Mouse (Mus musculus): Measurements from ENCODE around the gene Gm1123. TPM values are rescaled to one million over a fixed set of nuclear protein-coding genes. Genes with fewer than 3 reads are reported as not detected.

Gm1123 gene
- polyA plus RNA-seq (2016; fragmentation: Nextera tagmentation; extraction: Ambion mirVana) = not detected in 2 replicates

GRCm38 (mm10) chr9:99035575-99035974 lies at the start of gene Gm1123:
Gene Gm1123 (minus strand): TSS chr9:99035715.
- Histone ChIP-seq H3K27me3 (replicated peaks) (no peaks in the 10 kb centered on the region), H3K4me1 (0 out of 2 replicates have a peak, but pooled peaks cover 7% of the 10 kb centered on the region), H3K4me2 (no peak within 1 kb of the TSS), H3K9ac (no peak within 1 kb of the TSS), H3K4me3 (no peak within 1 kb of the TSS), H3K27ac (no peak within 1 kb of the TSS), H3K9me3 (replicated peaks) (no peaks in the 10 kb centered on the region), H3K36me3 (peaks cover 36% of the 10 kb centered on the region)
- 74% methylated on average over 12 of the region's 12 CpGs for WGBS (ENCODE audit: insufficient replicate concordance)
- no peak for ATAC-seq

GRCm38 (mm10) chr9:99081718-99082117 lies 46.2 kb upstream of the Gm1123 start:
- H3K4me1 ChIP-seq = no peaks in the 10 kb centered on the region
- H3K9me3 ChIP-seq (replicated peaks) = no peaks in the 10 kb centered on the region
- 86% methylated on average over 5 of the region's 5 CpGs for WGBS (ENCODE audit: insufficient replicate concordance)
- no peak for ATAC-seq
- H3K4me2 ChIP-seq = no peak overlapping the region
- H3K9ac ChIP-seq = no peak overlapping the region
- H3K27ac ChIP-seq = no peak overlapping the region
- peaks cover 41% of the 10 kb centered on the region for H3K36me3 ChIP-seq
- H3K27me3 ChIP-seq (replicated peaks) = no peaks in the 10 kb centered on the region
- no peak overlapping the region for H3K4me3 ChIP-seq

GRCm38 (mm10) chr9:99081308-99081707 lies 45.8 kb upstream of the Gm1123 start:
- Histone ChIP-seq H3K27me3 (replicated peaks) (no peaks in the 10 kb centered on the region), H3K9me3 (replicated peaks) (no peaks in the 10 kb centered on the region), H3K4me1 (no peaks in the 10 kb centered on the region), H3K9ac (no peak overlapping the region), H3K36me3 (peaks cover 37% of the 10 kb centered on the region), H3K27ac (no peak overlapping the region), H3K4me3 (no peak overlapping the region), H3K4me2 (no peak overlapping the region)
- 64% methylated on average over 3 of the region's 3 CpGs for WGBS (ENCODE audit: insufficient replicate concordance)
- ATAC-seq = no peak

- 93% methylated on average over 2 of the region's 2 CpGs for WGBS (ENCODE audit: insufficient replicate concordance)
- no peak overlapping the region for H3K9ac ChIP-seq
- H3K36me3 ChIP-seq = peaks cover 31% of the 10 kb centered on the region
- no peaks in the 10 kb centered on the region for H3K4me1 ChIP-seq
- no peak overlapping the region for H3K4me3 ChIP-seq
- no peaks in the 10 kb centered on the region for H3K27me3 ChIP-seq (replicated peaks)
- no peak overlapping the region for H3K27ac ChIP-seq
- no peak for ATAC-seq
- H3K9me3 ChIP-seq (replicated peaks) = no peaks in the 10 kb centered on the region
- H3K4me2 ChIP-seq = no peak overlapping the region
Observed at GRCm38 (mm10) chr9:99080657-99081056, 45.1 kb upstream of the Gm1123 start.

GRCm38 (mm10) chr9:99074462-99074861 lies 38.9 kb upstream of the Gm1123 start:
- peaks cover 40% of the 10 kb centered on the region for H3K36me3 ChIP-seq
- no peaks in the 10 kb centered on the region for H3K4me1 ChIP-seq
- WGBS (ENCODE audit: insufficient replicate concordance) = 49% methylated on average over 2 of the region's 2 CpGs
- no peak overlapping the region for H3K9ac ChIP-seq
- no peak for ATAC-seq
- H3K27me3 ChIP-seq (replicated peaks) = no peaks in the 10 kb centered on the region
- no peak overlapping the region for H3K27ac ChIP-seq
- H3K4me3 ChIP-seq = no peak overlapping the region
- H3K9me3 ChIP-seq (replicated peaks) = no peaks in the 10 kb centered on the region
- H3K4me2 ChIP-seq = no peak overlapping the region

- H3K4me1 ChIP-seq = no peaks in the 10 kb centered on the region
- peaks cover 49% of the 10 kb centered on the region for H3K36me3 ChIP-seq
- H3K27me3 ChIP-seq (replicated peaks) = no peaks in the 10 kb centered on the region
- ATAC-seq = no peak
- H3K9me3 ChIP-seq (replicated peaks) = no peaks in the 10 kb centered on the region
- no peak overlapping the region for H3K4me3 ChIP-seq
- H3K4me2 ChIP-seq = no peak overlapping the region
- 61% methylated on average over 4 of the region's 4 CpGs for WGBS (ENCODE audit: insufficient replicate concordance)
- no peak overlapping the region for H3K9ac ChIP-seq
- H3K27ac ChIP-seq = no peak overlapping the region
Observed at GRCm38 (mm10) chr9:99072538-99072937, 37.0 kb upstream of the Gm1123 start.

GRCm38 (mm10) chr9:99065311-99065710 lies 29.8 kb upstream of the Gm1123 start:
- H3K4me2 ChIP-seq = no peak overlapping the region
- 79% methylated on average over 5 of the region's 5 CpGs for WGBS (ENCODE audit: insufficient replicate concordance)
- H3K9me3 ChIP-seq (replicated peaks) = no peaks in the 10 kb centered on the region
- no peaks in the 10 kb centered on the region for H3K4me1 ChIP-seq
- no peak overlapping the region for H3K9ac ChIP-seq
- no peak for ATAC-seq
- H3K36me3 ChIP-seq = peaks cover 88% of the 10 kb centered on the region
- no peaks in the 10 kb centered on the region for H3K27me3 ChIP-seq (replicated peaks)
- no peak overlapping the region for H3K4me3 ChIP-seq
- H3K27ac ChIP-seq = no peak overlapping the region

GRCm38 (mm10) chr9:99064216-99064615 lies 28.7 kb upstream of the Gm1123 start:
- no peak for ATAC-seq
- no peak overlapping the region for H3K4me3 ChIP-seq
- H3K9ac ChIP-seq = no peak overlapping the region
- no peak overlapping the region for H3K27ac ChIP-seq
- H3K36me3 ChIP-seq = peaks cover 87% of the 10 kb centered on the region
- H3K27me3 ChIP-seq (replicated peaks) = no peaks in the 10 kb centered on the region
- H3K9me3 ChIP-seq (replicated peaks) = no peaks in the 10 kb centered on the region
- no peaks in the 10 kb centered on the region for H3K4me1 ChIP-seq
- no peak overlapping the region for H3K4me2 ChIP-seq
- WGBS (ENCODE audit: insufficient replicate concordance) = 62% methylated on average over 2 of the region's 2 CpGs

- peak; percentile 64; the same call in 1 of the 2 replicates for ATAC-seq
- no peak overlapping the region for H3K9ac ChIP-seq
- no peaks in the 10 kb centered on the region for H3K9me3 ChIP-seq (replicated peaks)
- peaks cover 86% of the 10 kb centered on the region for H3K36me3 ChIP-seq
- 44% methylated on average over 7 of the region's 7 CpGs for WGBS (ENCODE audit: insufficient replicate concordance)
- H3K4me3 ChIP-seq = no peak overlapping the region
- no peak overlapping the region for H3K4me2 ChIP-seq
- H3K27me3 ChIP-seq (replicated peaks) = no peaks in the 10 kb centered on the region
- no peaks in the 10 kb centered on the region for H3K4me1 ChIP-seq
- no peak overlapping the region for H3K27ac ChIP-seq
Observed at GRCm38 (mm10) chr9:99062544-99062943, 27.0 kb upstream of the Gm1123 start.

GRCm38 (mm10) chr9:99057751-99058150 lies 22.2 kb upstream of the Gm1123 start:
- no peaks in the 10 kb centered on the region for H3K9me3 ChIP-seq (replicated peaks)
- H3K4me1 ChIP-seq = no peaks in the 10 kb centered on the region
- H3K27me3 ChIP-seq (replicated peaks) = no peaks in the 10 kb centered on the region
- H3K36me3 ChIP-seq = peaks cover 68% of the 10 kb centered on the region
- no peak overlapping the region for H3K4me2 ChIP-seq
- H3K9ac ChIP-seq = no peak overlapping the region
- H3K4me3 ChIP-seq = no peak overlapping the region
- WGBS (ENCODE audit: insufficient replicate concordance) = 77% methylated on average over 3 of the region's 3 CpGs
- ATAC-seq = no peak
- no peak overlapping the region for H3K27ac ChIP-seq

GRCm38 (mm10) chr9:99049760-99050159 lies 14.2 kb upstream of the Gm1123 start:
- 74% methylated on average over 6 of the region's 6 CpGs for WGBS (ENCODE audit: insufficient replicate concordance)
- H3K27ac ChIP-seq = no peak overlapping the region
- H3K9me3 ChIP-seq (replicated peaks) = no peaks in the 10 kb centered on the region
- no peak overlapping the region for H3K4me2 ChIP-seq
- ATAC-seq = no peak
- peaks cover 80% of the 10 kb centered on the region for H3K36me3 ChIP-seq
- H3K9ac ChIP-seq = no peak overlapping the region
- no peaks in the 10 kb centered on the region for H3K27me3 ChIP-seq (replicated peaks)
- no peaks in the 10 kb centered on the region for H3K4me1 ChIP-seq
- H3K4me3 ChIP-seq = no peak overlapping the region

- WGBS (ENCODE audit: insufficient replicate concordance) = 78% methylated on average over 1 of the region's 1 CpGs
- peaks cover 82% of the 10 kb centered on the region for H3K36me3 ChIP-seq
- no peak overlapping the region for H3K27ac ChIP-seq
- no peaks in the 10 kb centered on the region for H3K27me3 ChIP-seq (replicated peaks)
- H3K4me2 ChIP-seq = no peak overlapping the region
- no peak for ATAC-seq
- no peaks in the 10 kb centered on the region for H3K4me1 ChIP-seq
- no peak overlapping the region for H3K9ac ChIP-seq
- H3K4me3 ChIP-seq = no peak overlapping the region
- H3K9me3 ChIP-seq (replicated peaks) = no peaks in the 10 kb centered on the region
Observed at GRCm38 (mm10) chr9:99048724-99049250, 13.3 kb upstream of the Gm1123 start.

- Histone ChIP-seq H3K4me2 (no peak overlapping the region), H3K36me3 (peaks cover 87% of the 10 kb centered on the region), H3K4me3 (no peak overlapping the region), H3K9ac (no peak overlapping the region), H3K27ac (no peak overlapping the region), H3K4me1 (no peaks in the 10 kb centered on the region), H3K9me3 (replicated peaks) (no peaks in the 10 kb centered on the region), H3K27me3 (replicated peaks) (no peaks in the 10 kb centered on the region)
- WGBS (ENCODE audit: insufficient replicate concordance) = 89% methylated on average over 8 of the region's 8 CpGs
- ATAC-seq = no peak
Observed at GRCm38 (mm10) chr9:99044761-99045160, 9.2 kb upstream of the Gm1123 start.
